Mouse (Mus musculus): ENCODE results near the gene Wdr91. TPM values are rescaled to one million over a fixed set of nuclear protein-coding genes. Genes with fewer than 3 reads are reported as not detected.

The Wdr91 gene
- total and polyA plus RNA-seq, 3 experiments, result 12.7 to 19.9 (median 19.3) TPM

DNA sequence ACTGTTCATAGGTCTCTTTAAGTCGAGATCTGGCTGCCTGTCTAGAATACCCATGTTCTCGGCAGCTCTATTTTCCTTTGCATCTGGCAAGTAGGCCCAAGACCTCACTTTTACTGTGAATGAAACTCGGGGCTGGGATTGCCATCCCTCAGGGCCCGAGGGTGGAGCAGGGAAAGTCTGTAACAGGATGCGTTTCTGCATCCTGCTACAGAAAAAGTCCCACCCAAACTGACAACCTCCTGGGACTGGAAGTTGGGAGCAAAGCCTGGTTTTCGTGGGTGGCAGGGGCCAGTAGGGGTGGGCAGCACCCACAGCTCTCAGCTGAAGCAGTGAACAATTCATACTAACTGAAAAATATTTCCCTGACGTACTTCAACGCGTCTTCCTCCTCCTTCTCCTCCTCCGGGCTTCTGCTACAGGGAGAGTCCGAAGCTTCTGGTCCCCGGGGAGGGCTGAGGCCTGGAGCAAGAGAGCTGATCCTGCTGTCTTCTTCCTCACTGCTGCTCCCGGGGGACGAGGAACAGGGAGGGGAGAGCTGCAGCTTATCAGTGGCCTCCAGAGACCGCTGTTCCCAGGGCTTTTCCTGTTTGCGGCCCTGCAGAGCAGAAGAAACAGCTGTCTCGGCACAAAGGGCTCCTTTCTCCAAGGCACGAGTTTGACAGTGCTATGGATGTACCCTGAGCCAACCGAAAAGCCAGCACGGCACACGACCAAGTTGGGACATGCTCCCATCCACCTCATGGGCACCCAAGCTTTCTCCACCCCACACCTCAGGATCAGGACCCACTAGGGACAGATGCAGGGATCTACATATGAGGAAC lies 36.4 kb downstream of the Wdr91 start:
- TF ChIP-seq TAL1 (conservative IDR thresholded peaks at IDR 0.05; ENCODE audit: low read depth, low read length), result peak; percentile 60
- TF ChIP-seq GATA1 (IDR thresholded peaks at IDR 0.05; ENCODE audit: borderline replicate concordance, low read length), result no peak
- DNase-seq (ENCODE audit: low spot score) (no peak), ATAC-seq (ENCODE audit: extremely low read depth, insufficient number of reproducible peaks, low FRiP score, poor library complexity, severe bottlenecking) (peak; percentile 11)
- peaks cover 78% of the 10 kb centered on the region for H3K4me1 ChIP-seq (ENCODE audit: insufficient read depth, low read depth, low read length)
- H3K4me3 ChIP-seq (ENCODE audit: low read depth, low read length), result peak overlapping the region; percentile 86; the same call in 1 of the 2 replicates
- peaks cover 61% of the 10 kb centered on the region for H3K36me3 ChIP-seq (replicated peaks)
- H3K9me3 ChIP-seq (replicated peaks), result no peaks in the 10 kb centered on the region
- no peaks in the 10 kb centered on the region for H3K27me3 ChIP-seq (ENCODE audit: insufficient read depth, low read length)

GRCm38 (mm10) chr6:34872871-34873270 lies 37.8 kb downstream of the Wdr91 start:
- no peak for TF ChIP-seq TAL1 (conservative IDR thresholded peaks at IDR 0.05; ENCODE audit: low read depth, low read length)
- TF ChIP-seq GATA2 (IDR thresholded peaks at IDR 0.05; ENCODE audit: borderline replicate concordance, low read depth, low read length), result no peak
- TF ChIP-seq CTCF (IDR thresholded peaks at IDR 0.05; ENCODE audit: low read depth, low read length), result no peak
- TF ChIP-seq GATA1 (IDR thresholded peaks at IDR 0.05; ENCODE audit: borderline replicate concordance, low read length), result no peak
- no peak for TF ChIP-seq POLR2AphosphoS5 (IDR thresholded peaks at IDR 0.05; ENCODE audit: insufficient replicate concordance, low read depth, low read length)
- H3K4me1 ChIP-seq (ENCODE audit: insufficient read depth, low read depth, low read length), result peaks cover 84% of the 10 kb centered on the region

DNA sequence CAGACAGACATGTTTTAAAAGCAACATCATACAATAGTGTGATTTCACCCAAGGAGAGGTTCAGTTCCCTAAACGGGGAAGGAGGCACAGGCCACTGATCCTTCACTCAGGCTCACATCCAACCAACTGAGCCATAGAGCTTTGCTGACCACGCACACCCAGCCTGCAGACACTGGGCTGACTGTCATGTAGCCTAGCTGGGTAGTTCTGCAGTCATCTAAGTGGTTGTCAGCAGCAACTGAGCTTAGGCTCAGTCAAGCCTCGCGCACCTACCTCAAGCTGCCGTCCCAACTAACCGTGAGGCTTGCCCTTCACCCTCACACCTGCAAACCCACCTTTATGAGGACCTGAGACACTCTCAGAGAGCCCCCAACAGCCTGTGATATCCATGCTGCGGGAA lies 38.7 kb downstream of the Wdr91 start:
- Histone ChIP-seq H3K9me3 (replicated peaks) (no peaks in the 10 kb centered on the region), H3K4me3 (ENCODE audit: low read depth, low read length) (no peak overlapping the region), H3K4me1 (ENCODE audit: insufficient read depth, low read depth, low read length) (peaks cover 87% of the 10 kb centered on the region), H3K27me3 (ENCODE audit: insufficient read depth, low read length) (no peaks in the 10 kb centered on the region), H3K36me3 (replicated peaks) (peaks cover 53% of the 10 kb centered on the region)
- no peak for ATAC-seq (ENCODE audit: extremely low read depth, insufficient number of reproducible peaks, low FRiP score, poor library complexity, severe bottlenecking)
- TF ChIP-seq POLR2AphosphoS5 (IDR thresholded peaks at IDR 0.05; ENCODE audit: insufficient replicate concordance, low read depth, low read length) (no peak), CTCF (IDR thresholded peaks at IDR 0.05; ENCODE audit: low read depth, low read length) (no peak), GATA2 (IDR thresholded peaks at IDR 0.05; ENCODE audit: borderline replicate concordance, low read depth, low read length) (no peak), GATA1 (IDR thresholded peaks at IDR 0.05; ENCODE audit: borderline replicate concordance, low read length) (no peak), TAL1 (conservative IDR thresholded peaks at IDR 0.05; ENCODE audit: low read depth, low read length) (no peak)
- DNase-seq (ENCODE audit: low spot score), result no peak

More at GRCm38 (mm10) chr6:34872871-34873270, 37.8 kb downstream of the Wdr91 start:
- peaks cover 53% of the 10 kb centered on the region for H3K36me3 ChIP-seq (replicated peaks)
- H3K9me3 ChIP-seq (replicated peaks), result no peaks in the 10 kb centered on the region
- ATAC-seq (ENCODE audit: extremely low read depth, insufficient number of reproducible peaks, low FRiP score, poor library complexity, severe bottlenecking) (no peak), DNase-seq (ENCODE audit: low spot score) (no peak)
- H3K27me3 ChIP-seq (ENCODE audit: insufficient read depth, low read length), result no peaks in the 10 kb centered on the region
- no peak overlapping the region for H3K4me3 ChIP-seq (ENCODE audit: low read depth, low read length)

DNA sequence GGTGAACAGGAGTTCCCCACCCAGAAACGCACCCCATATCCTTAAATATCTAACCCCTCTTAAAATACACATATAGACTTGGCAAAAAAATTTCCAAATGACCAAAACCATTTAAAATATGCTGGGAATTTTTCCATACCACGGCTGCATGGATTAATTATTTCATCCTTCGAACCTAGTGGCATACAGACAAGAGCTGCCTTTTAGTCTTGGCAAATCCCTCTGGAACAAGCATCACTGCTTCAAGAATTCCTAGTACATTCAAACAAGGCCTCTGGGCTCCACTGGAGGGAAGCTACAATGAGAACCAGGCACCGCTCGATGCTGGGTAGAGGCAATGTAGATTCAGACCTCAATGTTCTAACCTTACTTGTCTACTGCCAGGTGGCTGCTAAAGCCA lies 40.0 kb downstream of the Wdr91 start:
- DNase-seq (ENCODE audit: low spot score) (no peak), ATAC-seq (ENCODE audit: extremely low read depth, insufficient number of reproducible peaks, low FRiP score, poor library complexity, severe bottlenecking) (no peak)
- peaks cover 85% of the 10 kb centered on the region for H3K4me1 ChIP-seq (ENCODE audit: insufficient read depth, low read depth, low read length)
- H3K27me3 ChIP-seq (ENCODE audit: insufficient read depth, low read length), result no peaks in the 10 kb centered on the region
- peaks cover 43% of the 10 kb centered on the region for H3K36me3 ChIP-seq (replicated peaks)
- TF ChIP-seq TAL1 (conservative IDR thresholded peaks at IDR 0.05; ENCODE audit: low read depth, low read length) (no peak), GATA1 (IDR thresholded peaks at IDR 0.05; ENCODE audit: borderline replicate concordance, low read length) (no peak), POLR2AphosphoS5 (IDR thresholded peaks at IDR 0.05; ENCODE audit: insufficient replicate concordance, low read depth, low read length) (no peak), GATA2 (IDR thresholded peaks at IDR 0.05; ENCODE audit: borderline replicate concordance, low read depth, low read length) (no peak), CTCF (IDR thresholded peaks at IDR 0.05; ENCODE audit: low read depth, low read length) (no peak)
- no peak overlapping the region for H3K4me3 ChIP-seq (ENCODE audit: low read depth, low read length)
- H3K9me3 ChIP-seq (replicated peaks), result no peaks in the 10 kb centered on the region

DNA sequence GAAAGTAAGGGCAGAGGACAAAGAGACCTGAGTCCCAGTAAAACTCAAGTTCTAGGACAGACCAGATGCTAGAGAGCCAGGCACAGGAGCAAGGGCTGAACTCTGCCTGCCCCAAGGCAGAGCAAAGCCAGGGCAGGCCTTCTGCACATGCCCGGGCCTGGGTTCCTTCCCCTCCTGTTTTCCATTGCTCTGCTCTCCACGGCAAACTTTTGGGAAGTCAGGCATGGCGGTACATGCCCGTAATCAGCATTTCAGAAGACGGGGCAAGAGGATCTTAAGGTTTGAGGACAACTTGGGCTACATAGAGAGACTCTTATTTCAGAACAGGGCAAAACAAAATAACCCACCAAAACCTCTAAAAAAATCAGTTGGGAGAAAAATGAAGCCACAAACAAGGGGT lies 40.5 kb downstream of the Wdr91 start:
- H3K4me3 ChIP-seq (ENCODE audit: low read depth, low read length), result peak overlapping the region; percentile 28; the same call in 1 of the 2 replicates
- TF ChIP-seq TAL1 (conservative IDR thresholded peaks at IDR 0.05; ENCODE audit: low read depth, low read length), result no peak
- TF ChIP-seq GATA1 (IDR thresholded peaks at IDR 0.05; ENCODE audit: borderline replicate concordance, low read length), result no peak
- no peak for TF ChIP-seq POLR2AphosphoS5 (IDR thresholded peaks at IDR 0.05; ENCODE audit: insufficient replicate concordance, low read depth, low read length)
- no peak for TF ChIP-seq GATA2 (IDR thresholded peaks at IDR 0.05; ENCODE audit: borderline replicate concordance, low read depth, low read length)
- TF ChIP-seq CTCF (IDR thresholded peaks at IDR 0.05; ENCODE audit: low read depth, low read length), result no peak
- peaks cover 37% of the 10 kb centered on the region for H3K36me3 ChIP-seq (replicated peaks)
- no peaks in the 10 kb centered on the region for H3K9me3 ChIP-seq (replicated peaks)
- no peak for ATAC-seq (ENCODE audit: extremely low read depth, insufficient number of reproducible peaks, low FRiP score, poor library complexity, severe bottlenecking)
- DNase-seq (ENCODE audit: low spot score), result no peak
- no peaks in the 10 kb centered on the region for H3K27me3 ChIP-seq (ENCODE audit: insufficient read depth, low read length)
- H3K4me1 ChIP-seq (ENCODE audit: insufficient read depth, low read depth, low read length), result peaks cover 85% of the 10 kb centered on the region

DNA sequence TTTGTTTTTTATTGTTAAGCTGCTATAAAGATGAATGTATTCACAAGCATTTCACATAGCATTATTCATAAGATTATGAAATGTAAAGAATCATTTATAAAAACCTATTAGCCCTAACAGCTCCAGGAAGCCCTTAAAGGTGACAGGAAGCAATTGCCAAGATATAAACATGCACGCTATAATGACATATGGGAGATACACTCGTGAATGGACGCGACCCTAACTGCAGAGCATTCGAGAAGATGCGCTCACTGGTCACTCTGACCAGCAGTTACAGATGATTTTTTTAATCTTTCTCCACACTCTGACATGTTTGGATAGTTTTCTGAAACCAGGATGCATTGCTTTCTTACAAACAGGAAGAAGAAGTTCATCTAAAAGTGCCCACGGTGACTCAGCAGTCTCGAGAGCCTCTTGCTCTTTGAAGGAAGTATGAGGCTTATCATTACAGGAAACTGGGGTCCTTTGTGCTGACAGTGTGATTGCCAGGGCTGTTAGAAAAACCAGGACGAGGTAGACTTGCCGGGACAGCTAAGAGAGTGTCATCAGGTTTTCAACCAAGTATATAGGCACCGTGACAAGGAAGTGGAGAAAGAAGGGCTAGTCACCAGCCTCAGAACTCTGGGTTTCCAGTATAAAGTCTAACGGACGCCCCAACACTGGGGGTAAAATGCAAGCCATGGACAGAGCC lies 41.3 kb downstream of the Wdr91 start:
- Histone ChIP-seq H3K27me3 (ENCODE audit: insufficient read depth, low read length) (no peaks in the 10 kb centered on the region), H3K4me1 (ENCODE audit: insufficient read depth, low read depth, low read length) (peaks cover 79% of the 10 kb centered on the region), H3K4me3 (ENCODE audit: low read depth, low read length) (peak overlapping the region; percentile 28; the same call in 1 of the 2 replicates), H3K9me3 (replicated peaks) (no peaks in the 10 kb centered on the region), H3K36me3 (replicated peaks) (peaks cover 29% of the 10 kb centered on the region)
- DNase-seq (ENCODE audit: low spot score) (peak; percentile 75), ATAC-seq (ENCODE audit: extremely low read depth, insufficient number of reproducible peaks, low FRiP score, poor library complexity, severe bottlenecking) (peak; percentile 70)
- TF ChIP-seq CTCF (IDR thresholded peaks at IDR 0.05; ENCODE audit: low read depth, low read length), result no peak
- TF ChIP-seq GATA2 (IDR thresholded peaks at IDR 0.05; ENCODE audit: borderline replicate concordance, low read depth, low read length), result no peak
- no peak for TF ChIP-seq POLR2AphosphoS5 (IDR thresholded peaks at IDR 0.05; ENCODE audit: insufficient replicate concordance, low read depth, low read length)
- no peak for TF ChIP-seq TAL1 (conservative IDR thresholded peaks at IDR 0.05; ENCODE audit: low read depth, low read length)
- TF ChIP-seq GATA1 (IDR thresholded peaks at IDR 0.05; ENCODE audit: borderline replicate concordance, low read length), result no peak

Measured in G1E (cell line).